Mouse (Mus musculus) limb, embryonic 12.5 days (tissue): ENCODE data around the gene Gad1. TPM values are rescaled to one million over a fixed set of nuclear protein-coding genes. Genes with fewer than 3 reads are reported as not detected.
A peak's percentile ranks its signal among the peaks of the same experiment; 100 is the strongest.

Experiments used
- ATAC-seq: fragments of 200-750 bp; cut with Nextera tagmentation; 2 replicates; pipeline ENCODE4 v1.8.0; 2017; ENCODE audit warnings: low read depth, moderate TSS enrichment; ENCODE audit not compliant: insufficient number of reproducible peaks, insufficient read depth, low FRiP score, low TSS enrichment
- H3K27ac ChIP-seq: fragments of 300-500 bp; sonication (generic); 2 replicates; pipeline ENCODE4 v1.5.1; 2016; ENCODE audit warnings: mild to moderate bottlenecking, moderate library complexity
- H3K27me3 ChIP-seq: fragments of 300-500 bp; sonication (generic); 2 replicates; pipeline ENCODE4 v1.6.1; 2016; ENCODE audit warnings: mild to moderate bottlenecking, moderate library complexity
- H3K36me3 ChIP-seq: fragments of 300-500 bp; sonication (generic); 2 replicates; pipeline ENCODE4 v1.6.1; 2016; ENCODE audit warnings: mild to moderate bottlenecking, moderate library complexity
- H3K4me1 ChIP-seq: fragments of 300-500 bp; sonication (generic); replicated peaks from 2 replicates; pipeline ENCODE4 v1.6.1; 2016
- H3K4me2 ChIP-seq: fragments of 300-500 bp; sonication (generic); 2 replicates; pipeline ENCODE4 v1.6.1; 2016; ENCODE audit warnings: mild to moderate bottlenecking, moderate library complexity
- H3K4me3 ChIP-seq: fragments of 300-500 bp; sonication (generic); replicated peaks from 2 replicates; pipeline ENCODE4 v1.5.1; 2016; ENCODE audit warnings: mild to moderate bottlenecking
- H3K9ac ChIP-seq: fragments of 300-500 bp; sonication (generic); replicated peaks from 2 replicates; pipeline ENCODE4 v1.6.1; 2016; ENCODE audit warnings: mild to moderate bottlenecking, moderate library complexity
- H3K9me3 ChIP-seq: fragments of 300-500 bp; sonication (generic); 2 replicates; pipeline ENCODE4 v1.6.1; 2016; ENCODE audit warnings: mild to moderate bottlenecking, moderate library complexity
- WGBS: fragments of 180-500 bp; shearing (Covaris S2); methylation state at CpG from one replicate; pipeline ENCODE4 v1.1.7; 2016; 5-methylcytosine and 5-hydroxymethylcytosine counted together
- polyA plus RNA-seq: library from polyadenylated mRNA; unstranded; fragments of >200 nt; fragmentation: Nextera tagmentation; extraction: Ambion mirVana; gene quantifications from 2 replicates; pipeline ENCODE4 v1.2.1, GENCODE M21; 2016

The Gad1 gene
- polyA plus RNA-seq, 1 experiment from 2014 or later, result 0.28 TPM

- H3K9ac ChIP-seq, result no peak overlapping the region
- peaks cover 21% of the 10 kb centered on the region for H3K4me1 ChIP-seq
- H3K27me3 ChIP-seq, result peaks cover 44% of the 10 kb centered on the region
- no peaks in the 10 kb centered on the region for H3K9me3 ChIP-seq
- ATAC-seq, result peak; percentile 97
- WGBS, result 3% methylated on average over 10 of the region's 10 CpGs
- H3K4me3 ChIP-seq, result peak overlapping the region; percentile 23
- H3K27ac ChIP-seq, result peak overlapping the region; percentile 62
- H3K36me3 ChIP-seq, result no peaks in the 10 kb centered on the region
- peak overlapping the region; percentile 52 for H3K4me2 ChIP-seq
Measured at GRCm38 (mm10) chr2:70629339-70629761, 76.5 kb downstream of the Gad1 start.

- ATAC-seq, result peak; percentile 32
- 50% methylated on average over 3 of the region's 3 CpGs for WGBS
- H3K4me1 ChIP-seq, result peaks cover 21% of the 10 kb centered on the region
- H3K36me3 ChIP-seq, result no peaks in the 10 kb centered on the region
- peaks cover 45% of the 10 kb centered on the region for H3K27me3 ChIP-seq
- 0 out of 2 replicates have a peak overlapping the region, but pooled peaks have one; percentile 4 for H3K4me3 ChIP-seq
- H3K9me3 ChIP-seq, result no peaks in the 10 kb centered on the region
- H3K4me2 ChIP-seq, result peak overlapping the region; percentile 52
- H3K27ac ChIP-seq, result peak overlapping the region; percentile 53; the same call in 1 of the 2 replicates
- no peak overlapping the region for H3K9ac ChIP-seq
Measured at GRCm38 (mm10) chr2:70629921-70630320, 77.0 kb downstream of the Gad1 start.

GRCm38 (mm10) chr2:70631321-70631720 is 78.4 kb downstream of the Gad1 start:
- 96% methylated on average over 1 of the region's 1 CpGs for WGBS
- Histone ChIP-seq H3K4me1 (peaks cover 21% of the 10 kb centered on the region), H3K36me3 (no peaks in the 10 kb centered on the region), H3K4me2 (no peak overlapping the region), H3K9me3 (0 out of 2 replicates have a peak, but pooled peaks cover 4% of the 10 kb centered on the region), H3K9ac (no peak overlapping the region), H3K4me3 (no peak overlapping the region), H3K27ac (no peak overlapping the region), H3K27me3 (peaks cover 41% of the 10 kb centered on the region)
- no peak for ATAC-seq

GRCm38 (mm10) chr2:70632412-70632811 is 79.5 kb downstream of the Gad1 start:
- Histone ChIP-seq H3K4me1 (peaks cover 21% of the 10 kb centered on the region), H3K36me3 (no peaks in the 10 kb centered on the region), H3K4me2 (no peak overlapping the region), H3K9me3 (peaks cover 11% of the 10 kb centered on the region; the same call in 1 of the 2 replicates), H3K4me3 (no peak overlapping the region), H3K27me3 (peaks cover 41% of the 10 kb centered on the region), H3K27ac (no peak overlapping the region), H3K9ac (no peak overlapping the region)
- 75% methylated on average over 1 of the region's 1 CpGs for WGBS
- ATAC-seq, result no peak

GRCm38 (mm10) chr2:70634028-70634690 is 81.3 kb downstream of the Gad1 start:
- ATAC-seq, result no peak
- H3K4me2 ChIP-seq, result no peak overlapping the region
- H3K9ac ChIP-seq, result no peak overlapping the region
- H3K27me3 ChIP-seq, result peaks cover 44% of the 10 kb centered on the region
- H3K4me1 ChIP-seq, result peaks cover 12% of the 10 kb centered on the region
- H3K9me3 ChIP-seq, result peaks cover 11% of the 10 kb centered on the region; the same call in 1 of the 2 replicates
- H3K36me3 ChIP-seq, result no peaks in the 10 kb centered on the region
- 85% methylated on average over 5 of the region's 5 CpGs for WGBS
- no peak overlapping the region for H3K4me3 ChIP-seq
- no peak overlapping the region for H3K27ac ChIP-seq

- no peak overlapping the region for H3K4me3 ChIP-seq
- H3K9ac ChIP-seq, result no peak overlapping the region
Measured at GRCm38 (mm10) chr2:70640968-70641367, 88.1 kb downstream of the Gad1 start.

DNA sequence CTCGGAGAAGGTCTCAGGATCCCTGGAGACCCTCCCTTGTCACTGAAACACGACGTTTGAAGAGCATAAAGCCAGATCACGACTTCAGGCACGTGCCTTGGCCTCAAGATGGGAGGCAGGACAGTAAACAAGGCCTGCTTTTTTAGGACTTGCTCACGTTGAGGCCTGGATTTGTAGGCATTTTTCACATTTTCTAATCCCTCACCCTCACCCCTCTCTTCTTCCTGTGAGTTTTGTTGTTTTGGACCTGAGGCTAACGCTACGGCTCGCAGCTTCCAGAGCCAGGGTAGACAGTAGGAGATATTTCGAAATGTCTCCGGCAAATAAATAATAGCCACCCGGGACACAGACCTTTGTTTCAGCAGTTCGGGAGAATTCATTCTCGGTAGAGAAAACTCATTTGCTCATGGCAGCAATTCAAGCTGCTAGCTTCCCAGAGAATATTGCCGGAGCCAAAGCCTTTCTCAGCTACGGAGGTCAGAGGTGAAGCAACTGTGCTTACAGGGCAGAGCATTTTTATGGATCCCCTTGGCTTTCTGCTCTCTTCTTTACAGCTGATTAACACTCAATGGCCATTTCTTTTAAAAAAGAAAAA is 90.2 kb downstream of the Gad1 start:
- Histone ChIP-seq H3K4me3 (no peak overlapping the region), H3K36me3 (no peaks in the 10 kb centered on the region), H3K9ac (no peak overlapping the region), H3K4me2 (no peak overlapping the region), H3K27me3 (0 out of 2 replicates have a peak, but pooled peaks cover 2% of the 10 kb centered on the region), H3K9me3 (no peaks in the 10 kb centered on the region), H3K27ac (no peak overlapping the region), H3K4me1 (peaks cover 4% of the 10 kb centered on the region; the same call in 1 of the 2 replicates)
- ATAC-seq, result no peak
- WGBS, result 52% methylated on average over 16 of the region's 16 CpGs

More at GRCm38 (mm10) chr2:70640968-70641367, 88.1 kb downstream of the Gad1 start:
- Histone ChIP-seq H3K36me3 (no peaks in the 10 kb centered on the region), H3K27ac (no peak overlapping the region), H3K9me3 (peaks cover 7% of the 10 kb centered on the region; the same call in 1 of the 2 replicates), H3K4me2 (no peak overlapping the region), H3K27me3 (0 out of 2 replicates have a peak, but pooled peaks cover 2% of the 10 kb centered on the region), H3K4me1 (peaks cover 4% of the 10 kb centered on the region; the same call in 1 of the 2 replicates)
- ATAC-seq, result no peak

DNA sequence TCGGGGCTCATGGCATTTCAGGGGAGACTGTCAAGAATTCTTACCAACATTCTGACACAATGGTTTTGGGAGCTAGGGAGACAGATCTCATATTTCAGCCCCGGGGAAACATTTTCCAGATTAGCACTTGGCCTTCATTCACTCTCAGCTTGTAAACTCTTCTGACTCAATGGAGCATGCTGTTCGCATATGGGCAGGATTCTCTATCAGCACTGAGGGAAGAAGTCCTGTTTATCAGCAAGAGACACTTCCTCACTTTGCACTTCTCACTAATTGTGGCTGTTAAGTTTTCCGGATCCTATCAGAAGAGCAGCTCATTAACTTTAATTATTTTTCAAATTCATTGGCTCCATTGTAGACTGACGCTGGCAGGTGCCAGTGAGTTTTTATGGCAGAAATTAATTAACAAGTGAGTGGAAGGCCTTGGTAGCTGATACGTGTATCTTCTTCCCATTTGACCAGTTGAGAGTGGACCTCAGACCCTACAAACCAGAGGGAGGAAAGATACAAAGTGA is 92.5 kb downstream of the Gad1 start:
- Histone ChIP-seq H3K9ac (no peak overlapping the region), H3K4me2 (no peak overlapping the region), H3K36me3 (no peaks in the 10 kb centered on the region), H3K4me1 (peaks cover 4% of the 10 kb centered on the region; the same call in 1 of the 2 replicates), H3K27ac (no peak overlapping the region), H3K4me3 (no peak overlapping the region), H3K27me3 (no peaks in the 10 kb centered on the region), H3K9me3 (no peaks in the 10 kb centered on the region)
- 61% methylated on average over 6 of the region's 6 CpGs for WGBS
- no peak for ATAC-seq

DNA sequence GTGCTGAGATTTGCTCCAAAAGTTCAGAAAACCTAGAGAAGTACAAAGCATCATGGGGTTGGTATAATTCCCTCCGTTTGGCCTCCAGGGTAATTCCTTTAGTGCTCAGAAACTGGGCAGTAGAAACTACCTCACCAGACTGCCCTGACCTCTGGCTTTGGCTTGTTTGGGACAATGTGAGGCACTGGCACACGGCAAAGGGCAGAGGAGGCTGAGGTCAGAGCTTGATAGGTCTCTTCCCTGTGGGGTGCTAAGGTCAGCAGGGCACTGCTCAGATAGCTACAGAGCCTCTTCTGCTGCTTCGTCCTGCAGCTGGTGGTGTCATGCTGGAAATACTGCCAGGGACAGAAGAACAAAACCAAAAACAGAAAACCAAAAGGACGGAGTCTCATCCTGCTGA is 94.8 kb downstream of the Gad1 start:
- no peak overlapping the region for H3K9ac ChIP-seq
- H3K36me3 ChIP-seq, result no peaks in the 10 kb centered on the region
- no peak for ATAC-seq
- no peak overlapping the region for H3K4me3 ChIP-seq
- H3K4me2 ChIP-seq, result no peak overlapping the region
- peaks cover 4% of the 10 kb centered on the region; the same call in 1 of the 2 replicates for H3K4me1 ChIP-seq
- no peaks in the 10 kb centered on the region for H3K9me3 ChIP-seq
- 50% methylated on average over 4 of the region's 4 CpGs for WGBS
- H3K27ac ChIP-seq, result no peak overlapping the region
- H3K27me3 ChIP-seq, result no peaks in the 10 kb centered on the region

DNA sequence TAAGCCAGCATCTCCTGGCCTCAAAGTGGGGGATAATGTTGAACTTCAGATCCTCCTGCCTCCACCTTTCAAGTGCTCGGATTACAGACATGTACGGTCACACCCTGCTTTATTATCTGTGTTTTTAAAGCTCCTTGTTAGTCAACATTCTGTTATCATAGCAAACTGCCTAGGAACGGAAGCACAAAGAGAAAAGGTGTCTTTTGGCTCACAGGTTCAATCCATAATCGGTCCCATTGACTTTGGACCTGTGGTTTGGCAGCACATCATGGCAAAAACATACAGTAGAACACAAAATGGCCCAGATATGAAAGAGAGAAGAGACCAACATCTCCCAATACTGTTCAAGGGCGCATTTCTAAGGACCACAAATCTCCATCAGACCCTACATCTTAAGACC is 95.4 kb downstream of the Gad1 start:
- no peaks in the 10 kb centered on the region for H3K27me3 ChIP-seq
- H3K4me2 ChIP-seq, result no peak overlapping the region
- no peak overlapping the region for H3K27ac ChIP-seq
- no peak for ATAC-seq
- peaks cover 4% of the 10 kb centered on the region; the same call in 1 of the 2 replicates for H3K4me1 ChIP-seq
- H3K9me3 ChIP-seq, result no peaks in the 10 kb centered on the region
- no peak overlapping the region for H3K9ac ChIP-seq
- no peaks in the 10 kb centered on the region for H3K36me3 ChIP-seq
- H3K4me3 ChIP-seq, result no peak overlapping the region
- 88% methylated on average over 5 of the region's 5 CpGs for WGBS

DNA sequence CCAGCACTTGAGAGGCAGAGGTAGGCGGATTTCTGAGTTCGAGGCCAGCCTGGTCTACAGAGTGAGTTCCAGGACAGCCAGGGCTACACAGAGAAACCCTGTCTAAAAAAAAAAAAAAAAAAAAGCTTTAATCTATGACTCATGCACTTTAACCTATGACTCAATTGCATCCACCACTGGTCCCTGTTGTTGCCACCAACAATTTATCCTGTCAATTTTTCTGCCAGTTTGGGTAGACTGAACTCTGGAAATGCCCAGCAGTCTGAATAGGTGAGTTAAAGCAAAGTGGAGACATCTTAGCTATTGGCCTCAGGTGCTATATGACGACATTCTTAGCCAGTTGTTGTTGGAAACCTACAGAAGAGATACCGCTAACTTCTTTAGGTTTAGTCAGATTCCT is 96.6 kb downstream of the Gad1 start:
- H3K27ac ChIP-seq, result no peak overlapping the region
- no peak overlapping the region for H3K9ac ChIP-seq
- H3K36me3 ChIP-seq, result no peaks in the 10 kb centered on the region
- WGBS, result 91% methylated on average over 4 of the region's 4 CpGs
- H3K9me3 ChIP-seq, result no peaks in the 10 kb centered on the region
- H3K4me2 ChIP-seq, result no peak overlapping the region
- no peak for ATAC-seq
- no peaks in the 10 kb centered on the region for H3K4me1 ChIP-seq
- no peak overlapping the region for H3K4me3 ChIP-seq
- H3K27me3 ChIP-seq, result no peaks in the 10 kb centered on the region
